Mouse (Mus musculus) spleen, adult 2 months (tissue): ENCODE results near the gene Arrb1. TPM values are rescaled to one million over a fixed set of nuclear protein-coding genes. Genes with fewer than 3 reads are reported as not detected.

Experiments
- DNase-seq, 2 experiments: peaks; one replicate each; pipeline versions ENCODE4 v3.0.0 to v3.0.0-alpha.2; 2012 to 2021; ENCODE audit warnings: low spot score in 2 of 2, low read depth in 1 of 2
- H3K27ac ChIP-seq: fragments of 200-500 bp; 2 replicates; pipeline ENCODE4 v1.5.1; 2012; ENCODE audit warnings: low read length, inconsistent platforms; ENCODE audit not compliant: insufficient read depth
- H3K27me3 ChIP-seq: fragments of 200-500 bp; 2 replicates; pipeline ENCODE4 v1.6.1; 2012; ENCODE audit warnings: mild to moderate bottlenecking, moderate library complexity, low read length, inconsistent platforms; ENCODE audit not compliant: control insufficient read depth, insufficient read depth
- H3K36me3 ChIP-seq: fragments of 200-500 bp; 2 replicates; pipeline ENCODE4 v1.6.1; 2012; ENCODE audit warnings: mild to moderate bottlenecking, low read length, inconsistent platforms; ENCODE audit not compliant: control insufficient read depth, insufficient read depth
- H3K4me1 ChIP-seq: fragments of 200-500 bp; 2 replicates; pipeline ENCODE4 v1.6.1; 2011; ENCODE audit warnings: inconsistent platforms; ENCODE audit not compliant: control insufficient read depth, insufficient read depth, insufficient read length
- H3K4me3 ChIP-seq: fragments of 200-500 bp; 2 replicates; pipeline ENCODE4 v1.5.1; 2011; ENCODE audit warnings: mild to moderate bottlenecking, inconsistent platforms; ENCODE audit not compliant: insufficient read depth, insufficient read length; ENCODE audit errors: extremely low read depth
- CTCF ChIP-seq: fragments of 200-500 bp; IDR thresholded peaks from 2 replicates; pipeline ENCODE4 v1.5.1; 2011; ENCODE audit warnings: mild to moderate bottlenecking, inconsistent platforms; ENCODE audit not compliant: insufficient read depth, insufficient read length, insufficient replicate concordance; ENCODE audit errors: extremely low read depth
- POLR2A ChIP-seq: fragments of 200-500 bp; IDR thresholded peaks from 2 replicates; pipeline ENCODE4 v1.6.1; 2011; ENCODE audit warnings: low read depth, low read length, inconsistent platforms
- WGBS: fragments of 180-500 bp; shearing (Covaris S2); methylation state at CpG from one replicate; pipeline ENCODE4 v1.1.7; 2018; 5-methylcytosine and 5-hydroxymethylcytosine counted together
- polyA plus RNA-seq: library from polyadenylated mRNA; depleted of rRNA; stranded (reverse); fragments of >200 nt; gene quantifications from 2 replicates; pipeline ENCODE4 v1.2.3, GENCODE M21; 2012

The Arrb1 gene
- polyA plus RNA-seq, 1 experiment = 64.6 TPM

- 65% methylated on average over 4 of the region's 4 CpGs for WGBS
- Histone ChIP-seq H3K4me1 (no peaks in the 10 kb centered on the region; the same call in 1 of the 2 replicates), H3K4me3 (no peak overlapping the region), H3K27ac (no peak overlapping the region), H3K27me3 (no peaks in the 10 kb centered on the region), H3K36me3 (no peaks in the 10 kb centered on the region)
- no peak for DNase-seq
- no peak for TF ChIP-seq CTCF
- no peak for TF ChIP-seq POLR2A
Measured at GRCm38 (mm10) chr7:99573351-99573750, 38.1 kb downstream of the Arrb1 start.

- Histone ChIP-seq H3K4me1 (peaks cover 5% of the 10 kb centered on the region; the same call in 1 of the 2 replicates), H3K4me3 (no peak overlapping the region), H3K27ac (no peak overlapping the region), H3K27me3 (no peaks in the 10 kb centered on the region), H3K36me3 (no peaks in the 10 kb centered on the region)
- no peak for TF ChIP-seq POLR2A
- TF ChIP-seq CTCF = no peak
- DNase-seq = no peak
- 87% methylated on average over 3 of the region's 3 CpGs for WGBS
Measured at GRCm38 (mm10) chr7:99578246-99578645, 43.0 kb downstream of the Arrb1 start.

- WGBS = 74% methylated on average over 16 of the region's 16 CpGs
- no peak for DNase-seq
- Histone ChIP-seq H3K27ac (peak overlapping the region; percentile 12), H3K27me3 (no peaks in the 10 kb centered on the region), H3K4me1 (peaks cover 5% of the 10 kb centered on the region; the same call in 1 of the 2 replicates), H3K4me3 (no peak overlapping the region), H3K36me3 (peaks cover 3% of the 10 kb centered on the region; the same call in 1 of the 2 replicates)
- TF ChIP-seq POLR2A = no peak
- no peak for TF ChIP-seq CTCF
Measured at GRCm38 (mm10) chr7:99579491-99580190, 44.4 kb downstream of the Arrb1 start.

- no peak for TF ChIP-seq CTCF
- no peak for TF ChIP-seq POLR2A
- no peak for DNase-seq
- Histone ChIP-seq H3K27ac (peak overlapping the region; percentile 12; the same call in 1 of the 2 replicates), H3K4me3 (no peak overlapping the region), H3K36me3 (peaks cover 3% of the 10 kb centered on the region; the same call in 1 of the 2 replicates), H3K27me3 (no peaks in the 10 kb centered on the region), H3K4me1 (peaks cover 5% of the 10 kb centered on the region; the same call in 1 of the 2 replicates)
- 15% methylated on average over 6 of the region's 6 CpGs for WGBS
Measured at GRCm38 (mm10) chr7:99580247-99580646, 45.0 kb downstream of the Arrb1 start.

GRCm38 (mm10) chr7:99582306-99582705, 47.0 kb downstream of the Arrb1 start:
- H3K4me1 ChIP-seq = peaks cover 5% of the 10 kb centered on the region; the same call in 1 of the 2 replicates
- TF ChIP-seq CTCF = no peak
- no peak for TF ChIP-seq POLR2A
- 80% methylated on average over 7 of the region's 7 CpGs for WGBS
- peaks cover 3% of the 10 kb centered on the region; the same call in 1 of the 2 replicates for H3K36me3 ChIP-seq
- no peak for DNase-seq
- no peak overlapping the region for H3K27ac ChIP-seq
- H3K4me3 ChIP-seq = no peak overlapping the region
- H3K27me3 ChIP-seq = no peaks in the 10 kb centered on the region

- Histone ChIP-seq H3K4me1 (peaks cover 5% of the 10 kb centered on the region; the same call in 1 of the 2 replicates), H3K4me3 (no peak overlapping the region), H3K27ac (no peak overlapping the region; the same call in 1 of the 2 replicates)
Measured at GRCm38 (mm10) chr7:99582867-99583266, 47.6 kb downstream of the Arrb1 start.

GRCm38 (mm10) chr7:99583625-99584024, 48.4 kb downstream of the Arrb1 start:
- no peak for DNase-seq
- H3K4me1 ChIP-seq = peaks cover 5% of the 10 kb centered on the region; the same call in 1 of the 2 replicates
- 79% methylated on average over 5 of the region's 5 CpGs for WGBS
- H3K27me3 ChIP-seq = no peaks in the 10 kb centered on the region
- H3K4me3 ChIP-seq = no peak overlapping the region
- no peak for TF ChIP-seq POLR2A
- no peak for TF ChIP-seq CTCF
- H3K36me3 ChIP-seq = peaks cover 6% of the 10 kb centered on the region
- H3K27ac ChIP-seq = no peak overlapping the region

More at GRCm38 (mm10) chr7:99582867-99583266, 47.6 kb downstream of the Arrb1 start:
- H3K36me3 ChIP-seq = peaks cover 4% of the 10 kb centered on the region
- WGBS = 83% methylated on average over 4 of the region's 4 CpGs
- DNase-seq = no peak
- H3K27me3 ChIP-seq = no peaks in the 10 kb centered on the region
- TF ChIP-seq POLR2A (no peak), CTCF (no peak)
